Mouse (Mus musculus) c-Kit-positive CD71-negative TER-119-negative erythroid progenitor cells, embryonic 14.5 days (primary cell): Measurements from ENCODE around the gene Kif1b.

Experiments
- DNase-seq: peaks from one replicate; pipeline ENCODE4 v3.0.0-alpha.2; 2013; ENCODE audit warnings: low read depth

Gene Kif1b

DNA sequence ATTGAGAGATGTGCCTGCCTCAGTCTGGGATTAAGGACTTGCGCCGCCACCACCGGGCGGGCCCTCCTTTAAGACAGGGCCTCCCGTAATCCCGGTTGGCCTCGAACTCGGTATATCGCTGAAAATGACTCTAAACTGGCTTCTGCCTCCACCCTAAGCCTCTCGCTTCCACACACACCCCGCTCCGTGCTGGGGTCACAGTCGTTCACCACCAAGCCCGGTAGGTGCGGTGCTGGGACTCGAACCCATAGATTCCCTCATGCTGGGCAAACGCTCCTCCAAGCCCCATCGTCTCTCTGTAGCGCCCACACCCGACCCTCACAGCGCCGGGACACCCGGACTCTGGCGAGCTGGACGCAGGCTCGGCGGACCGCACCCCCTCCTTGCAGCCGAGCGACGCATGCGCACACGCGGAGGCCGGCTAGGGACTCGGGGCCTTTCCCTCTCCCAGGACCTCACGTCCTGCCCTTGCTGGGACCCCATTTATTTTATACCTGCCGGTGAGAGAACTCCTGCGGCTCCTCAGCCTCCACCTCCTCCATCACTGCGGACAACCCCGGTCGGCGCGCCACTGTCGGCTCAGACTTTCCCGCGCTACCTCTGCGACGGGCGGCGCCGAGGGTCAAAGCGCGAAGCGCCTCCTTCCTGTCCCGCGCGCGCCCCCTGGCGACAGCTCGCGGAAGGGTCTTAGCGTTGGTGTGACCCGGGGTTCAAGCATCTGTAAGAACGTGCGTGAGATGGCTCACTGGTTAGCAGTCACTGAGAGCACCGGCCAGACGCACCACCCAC, 170.3 kb downstream of the Kif1b start, which contains the start of gene Cenps:
Cenps (minus strand) TSS at position 648 of the 789 bp plus-strand sequence.
- peak; percentile 79 for DNase-seq

DNA sequence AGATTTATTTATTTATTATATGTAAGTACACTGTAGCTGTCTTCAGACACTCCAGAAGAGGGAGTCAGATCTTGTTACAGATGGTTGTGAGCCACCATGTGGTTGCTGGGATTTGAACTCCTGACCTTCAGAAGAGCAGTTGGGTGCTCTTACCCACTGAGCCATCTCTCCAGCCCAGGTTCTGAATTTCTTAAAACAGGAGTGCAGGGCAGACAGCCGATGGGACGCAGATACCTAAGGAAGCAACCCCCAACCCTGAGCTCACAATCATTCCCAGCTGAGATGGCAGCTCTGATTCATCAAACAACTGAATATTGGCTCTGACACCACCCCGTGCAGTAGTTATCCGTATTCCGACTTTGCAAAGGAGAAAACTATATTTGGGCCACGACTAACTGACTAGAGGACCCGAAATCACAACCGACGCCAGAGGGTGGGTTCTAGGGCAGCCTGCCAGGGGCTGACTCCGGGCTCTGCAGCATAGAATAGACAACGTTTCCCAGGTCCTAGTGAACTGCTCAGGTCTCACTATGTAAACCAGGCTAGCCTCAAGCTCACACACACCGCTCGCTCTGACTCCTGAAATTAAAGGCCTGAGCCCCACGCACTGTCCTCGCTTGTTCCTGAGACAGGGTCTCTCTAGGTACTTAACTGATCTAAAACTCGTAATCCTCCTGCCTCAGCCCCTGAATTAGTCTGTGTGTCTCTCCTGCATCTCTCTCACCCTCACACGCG, 171.2 kb downstream of the Kif1b start:
- DNase-seq, result no peak

DNA sequence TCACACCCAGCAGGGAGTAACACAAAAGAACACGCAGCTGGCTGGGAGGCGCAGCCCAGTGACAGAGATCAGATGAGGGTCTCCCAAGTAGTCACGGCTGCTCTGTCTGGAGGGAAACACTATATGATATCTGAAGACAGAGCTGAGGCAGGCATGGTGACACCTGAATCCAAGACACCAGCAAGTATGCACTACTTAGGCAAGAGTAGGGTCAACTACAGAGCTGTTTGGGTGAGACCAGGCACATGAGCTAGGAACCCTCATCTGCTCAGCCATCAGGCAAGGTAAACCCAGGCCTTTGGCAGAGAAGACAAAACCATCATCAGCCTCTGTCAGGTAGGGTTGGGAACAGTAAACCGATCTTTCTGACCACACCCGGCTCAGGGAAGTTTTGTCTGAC, 174.1 kb downstream of the Kif1b start:
- DNase-seq, result no peak

DNA sequence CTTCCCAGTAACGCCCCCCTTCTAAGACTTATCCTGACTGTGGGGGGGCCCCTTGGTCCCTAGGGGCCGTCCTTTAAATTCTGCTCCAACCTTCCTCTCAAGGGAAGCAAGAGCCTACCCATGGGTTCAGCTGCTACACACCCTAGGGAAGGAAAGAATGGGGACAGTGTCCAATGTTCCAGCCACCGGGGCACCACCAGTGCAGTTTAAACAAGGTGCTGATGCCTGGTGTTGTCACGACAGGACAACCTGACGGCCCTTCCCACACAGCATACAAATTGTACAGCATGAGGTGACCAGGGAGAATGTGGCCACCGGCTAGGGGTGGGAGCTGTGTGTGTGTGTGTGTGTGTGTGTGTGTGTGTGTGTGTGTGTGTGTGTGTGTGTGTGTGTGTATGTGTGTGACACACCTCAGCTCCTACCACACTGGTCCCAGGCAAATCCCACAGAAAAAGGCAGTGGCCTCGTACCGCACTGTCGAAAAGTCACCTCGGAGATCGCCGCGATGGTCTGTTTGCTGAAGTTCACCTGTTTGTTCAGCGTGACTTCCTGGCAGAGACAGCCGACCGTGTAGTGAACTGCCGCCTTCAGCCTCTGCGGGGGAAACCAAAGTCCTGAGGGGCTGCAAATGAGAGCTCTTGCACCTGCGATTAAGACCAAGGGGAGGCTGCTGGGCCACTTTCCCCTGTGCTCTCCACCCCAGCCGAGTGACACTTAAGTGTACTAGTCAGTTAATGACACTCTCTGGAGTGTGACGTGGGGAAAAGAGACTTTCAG, 175.5 kb downstream of the Kif1b start:
- no peak for DNase-seq

DNA sequence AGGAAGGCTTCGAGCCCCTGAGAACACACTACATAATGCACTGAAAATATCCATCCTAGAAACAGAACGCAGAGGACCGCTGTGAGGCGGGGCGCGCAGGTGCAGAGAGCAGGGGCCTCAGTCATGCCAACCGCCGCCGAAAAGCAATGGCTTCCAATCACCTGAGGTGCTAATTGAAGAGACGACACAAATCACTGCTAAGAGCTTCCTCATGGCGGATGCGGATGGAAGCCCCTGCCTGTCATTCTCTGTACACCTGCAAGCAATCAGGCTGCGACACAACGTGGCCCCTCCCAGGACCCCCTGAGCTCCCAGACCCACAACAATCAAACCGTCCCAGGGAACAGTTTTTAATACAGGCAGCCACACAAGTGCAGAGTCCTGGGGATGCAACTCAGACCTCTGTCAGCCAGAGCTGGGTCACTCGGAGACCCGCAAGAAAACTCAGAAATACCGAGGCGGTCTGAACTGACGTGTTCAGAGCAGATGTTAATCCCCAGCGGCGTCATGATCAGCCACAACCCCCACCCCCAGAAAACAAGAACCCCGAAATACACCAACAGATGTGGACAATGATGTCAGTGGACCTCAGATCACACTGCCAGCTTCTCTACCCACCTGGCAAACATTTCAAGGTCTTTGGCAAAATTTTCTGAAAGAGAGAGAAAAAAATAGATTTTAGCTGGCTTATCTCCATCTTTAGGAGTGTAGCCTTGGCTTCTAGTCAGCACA, 176.3 kb downstream of the Kif1b start:
- DNase-seq, result no peak

DNA sequence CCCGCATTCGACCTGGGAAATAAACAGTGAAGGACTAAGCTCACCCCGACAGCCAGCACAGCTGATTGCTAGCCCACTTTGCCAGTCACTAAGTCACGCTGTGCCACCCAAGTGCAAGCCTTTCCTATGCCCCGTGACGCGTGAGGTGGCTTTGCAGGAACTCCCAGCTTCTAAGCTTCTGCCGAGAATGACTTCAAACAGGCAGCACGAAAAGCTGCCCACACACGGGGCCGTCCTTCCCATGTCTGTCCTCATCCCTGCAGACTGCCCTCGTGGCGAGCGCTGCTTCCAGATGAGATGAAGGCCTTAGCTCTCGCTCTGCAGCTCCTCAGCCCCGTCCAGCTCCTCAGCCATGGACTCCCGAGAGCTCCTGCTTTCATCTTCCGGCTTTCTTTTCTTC, 179.0 kb downstream of the Kif1b start:
- DNase-seq, result no peak

DNA sequence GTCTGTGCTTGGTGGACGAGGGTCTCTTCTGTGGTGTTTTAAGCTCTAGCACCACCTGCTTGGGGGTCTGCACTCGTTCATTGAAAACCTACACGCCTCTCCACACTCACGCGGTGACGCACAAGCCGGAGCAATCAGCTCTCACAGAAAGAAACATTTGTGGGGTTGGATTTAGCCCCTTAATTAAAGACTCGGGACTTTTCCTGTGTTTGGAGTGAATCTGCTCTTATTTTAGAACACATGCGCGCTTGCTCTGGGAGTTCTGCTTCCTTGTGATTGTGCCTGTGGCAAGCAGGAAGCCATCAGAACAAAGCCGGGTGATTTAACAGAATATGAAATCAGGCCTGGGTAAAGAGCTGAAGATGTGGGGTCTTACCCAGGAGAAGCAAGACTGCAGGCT, 180.8 kb downstream of the Kif1b start, which contains the start of gene Cort:
Cort (minus strand) TSS at position 101 of the 400 bp plus-strand sequence.
- no peak for DNase-seq
